Mouse (Mus musculus): Measurements from ENCODE around the gene Nup153. TPM values are rescaled to one million over a fixed set of nuclear protein-coding genes. Genes with fewer than 3 reads are reported as not detected.

Nup153 gene
- polyA plus RNA-seq, 1 experiment, result 11.6 TPM

GRCm38 (mm10) chr13:46701486-46701885 lies 26.3 kb downstream of the Nup153 start:
- H3K4me2 ChIP-seq (ENCODE audit: low read depth), result no peak overlapping the region
- TF ChIP-seq CEBPB (IDR thresholded peaks at IDR 0.05; ENCODE audit: insufficient read depth, poor library complexity, severe bottlenecking) (no peak), REST (IDR thresholded peaks at IDR 0.05; ENCODE audit: insufficient read depth, insufficient read length) (no peak), MAX (IDR thresholded peaks at IDR 0.05; ENCODE audit: low read depth) (no peak), MYOG (IDR thresholded peaks at IDR 0.05; ENCODE audit: control insufficient read depth in 1 of 3, insufficient read depth in 1 of 3, insufficient read length in 2 of 3, low read depth in 2 of 3) (no peak), USF1 (IDR thresholded peaks at IDR 0.05; ENCODE audit: low read depth) (no peak), SRF (IDR thresholded peaks at IDR 0.05; ENCODE audit: control insufficient read depth, insufficient read length, low read depth) (no peak), E2F4 (IDR thresholded peaks at IDR 0.05; ENCODE audit: insufficient read depth) (no peak)
- peaks cover 42% of the 10 kb centered on the region for H3K36me3 ChIP-seq (ENCODE audit: control insufficient read depth, insufficient read depth)
- H3K79me2 ChIP-seq (ENCODE audit: control insufficient read depth, insufficient read depth), result peaks cover 43% of the 10 kb centered on the region
- H3ac ChIP-seq (ENCODE audit: control insufficient read depth, insufficient read length), result no peak overlapping the region
- H3K27me3 ChIP-seq (ENCODE audit: control insufficient read depth, insufficient read depth, insufficient read length), result no peaks in the 10 kb centered on the region
- H3K4me3 ChIP-seq, result no peak overlapping the region

- H3K4me2 ChIP-seq (ENCODE audit: low read depth), result no peak overlapping the region
- peaks cover 39% of the 10 kb centered on the region for H3K36me3 ChIP-seq (ENCODE audit: control insufficient read depth, insufficient read depth)
- no peak overlapping the region for H3K4me3 ChIP-seq
- TF ChIP-seq SRF (IDR thresholded peaks at IDR 0.05; ENCODE audit: control insufficient read depth, insufficient read length, low read depth) (no peak), USF1 (IDR thresholded peaks at IDR 0.05; ENCODE audit: low read depth) (no peak), MAX (IDR thresholded peaks at IDR 0.05; ENCODE audit: low read depth) (no peak), MYOG (IDR thresholded peaks at IDR 0.05; ENCODE audit: control insufficient read depth in 1 of 3, insufficient read depth in 1 of 3, insufficient read length in 2 of 3, low read depth in 2 of 3) (no peak), TCF3 (IDR thresholded peaks at IDR 0.05; ENCODE audit: insufficient read length, low read depth) (no peak), MYOD1 (IDR thresholded peaks at IDR 0.05; ENCODE audit: control insufficient read depth in 1 of 3, insufficient read length in 2 of 3, low read depth in 2 of 3) (no peak), E2F4 (IDR thresholded peaks at IDR 0.05; ENCODE audit: insufficient read depth) (no peak), REST (IDR thresholded peaks at IDR 0.05; ENCODE audit: insufficient read depth, insufficient read length) (no peak), POLR2A (IDR thresholded peaks at IDR 0.05; ENCODE audit: insufficient read length, low read depth) (no peak), TCF12 (IDR thresholded peaks at IDR 0.05; ENCODE audit: insufficient read depth, poor library complexity, severe bottlenecking) (no peak), CEBPB (IDR thresholded peaks at IDR 0.05; ENCODE audit: insufficient read depth, poor library complexity, severe bottlenecking) (no peak), POLR2AphosphoS2 (IDR thresholded peaks at IDR 0.05; ENCODE audit: insufficient read length, low read depth) (no peak)
- no peaks in the 10 kb centered on the region for H3K27me3 ChIP-seq (ENCODE audit: control insufficient read depth, insufficient read depth, insufficient read length)
- H3K79me2 ChIP-seq (ENCODE audit: control insufficient read depth, insufficient read depth), result peaks cover 36% of the 10 kb centered on the region
- H3ac ChIP-seq (ENCODE audit: control insufficient read depth, insufficient read length), result no peak overlapping the region
These were observed 28.4 kb downstream of the Nup153 start for GRCm38 (mm10) chr13:46699372-46699771.

- no peak overlapping the region for H3K4me3 ChIP-seq
These were observed 31.0 kb downstream of the Nup153 start for GRCm38 (mm10) chr13:46696788-46697187.

GRCm38 (mm10) chr13:46695932-46696331 lies 31.8 kb downstream of the Nup153 start:
- no peak overlapping the region for H3ac ChIP-seq (ENCODE audit: control insufficient read depth, insufficient read length)
- no peaks in the 10 kb centered on the region for H3K27me3 ChIP-seq (ENCODE audit: control insufficient read depth, insufficient read depth, insufficient read length)
- TF ChIP-seq CEBPB (IDR thresholded peaks at IDR 0.05; ENCODE audit: insufficient read depth, poor library complexity, severe bottlenecking), result no peak
- TF ChIP-seq POLR2A (IDR thresholded peaks at IDR 0.05; ENCODE audit: insufficient read length, low read depth), result no peak
- TF ChIP-seq USF1 (IDR thresholded peaks at IDR 0.05; ENCODE audit: low read depth), result no peak
- no peak for TF ChIP-seq TCF12 (IDR thresholded peaks at IDR 0.05; ENCODE audit: insufficient read depth, poor library complexity, severe bottlenecking)
- H3K79me2 ChIP-seq (ENCODE audit: control insufficient read depth, insufficient read depth), result peaks cover 24% of the 10 kb centered on the region
- H3K36me3 ChIP-seq (ENCODE audit: control insufficient read depth, insufficient read depth), result peaks cover 32% of the 10 kb centered on the region
- no peak overlapping the region for H3K4me2 ChIP-seq (ENCODE audit: low read depth)
- H3K4me3 ChIP-seq, result no peak overlapping the region

More at GRCm38 (mm10) chr13:46696788-46697187, 31.0 kb downstream of the Nup153 start:
- Histone ChIP-seq H3K4me2 (ENCODE audit: low read depth) (no peak overlapping the region), H3K79me2 (ENCODE audit: control insufficient read depth, insufficient read depth) (peaks cover 17% of the 10 kb centered on the region), H3ac (ENCODE audit: control insufficient read depth, insufficient read length) (no peak overlapping the region), H3K36me3 (ENCODE audit: control insufficient read depth, insufficient read depth) (peaks cover 32% of the 10 kb centered on the region), H3K27me3 (ENCODE audit: control insufficient read depth, insufficient read depth, insufficient read length) (no peaks in the 10 kb centered on the region)
- TF ChIP-seq MAX (IDR thresholded peaks at IDR 0.05; ENCODE audit: low read depth) (no peak), E2F4 (IDR thresholded peaks at IDR 0.05; ENCODE audit: insufficient read depth) (no peak), POLR2A (IDR thresholded peaks at IDR 0.05; ENCODE audit: insufficient read length, low read depth) (no peak), TCF12 (IDR thresholded peaks at IDR 0.05; ENCODE audit: insufficient read depth, poor library complexity, severe bottlenecking) (no peak), SRF (IDR thresholded peaks at IDR 0.05; ENCODE audit: control insufficient read depth, insufficient read length, low read depth) (no peak), CEBPB (IDR thresholded peaks at IDR 0.05; ENCODE audit: insufficient read depth, poor library complexity, severe bottlenecking) (no peak), POLR2AphosphoS2 (IDR thresholded peaks at IDR 0.05; ENCODE audit: insufficient read length, low read depth) (no peak), MYOD1 (IDR thresholded peaks at IDR 0.05; ENCODE audit: control insufficient read depth in 1 of 3, insufficient read length in 2 of 3, low read depth in 2 of 3) (no peak), USF1 (IDR thresholded peaks at IDR 0.05; ENCODE audit: low read depth) (no peak), REST (IDR thresholded peaks at IDR 0.05; ENCODE audit: insufficient read depth, insufficient read length) (no peak), TCF3 (IDR thresholded peaks at IDR 0.05; ENCODE audit: insufficient read length, low read depth) (no peak), MYOG (IDR thresholded peaks at IDR 0.05; ENCODE audit: control insufficient read depth in 1 of 3, insufficient read depth in 1 of 3, insufficient read length in 2 of 3, low read depth in 2 of 3) (no peak)

- no peak overlapping the region for H3ac ChIP-seq (ENCODE audit: control insufficient read depth, insufficient read length)
- H3K79me2 ChIP-seq (ENCODE audit: control insufficient read depth, insufficient read depth), result peaks cover 29% of the 10 kb centered on the region
- H3K4me2 ChIP-seq (ENCODE audit: low read depth), result no peak overlapping the region
- no peaks in the 10 kb centered on the region for H3K27me3 ChIP-seq (ENCODE audit: control insufficient read depth, insufficient read depth, insufficient read length)
- no peak for TF ChIP-seq CEBPB (IDR thresholded peaks at IDR 0.05; ENCODE audit: insufficient read depth, poor library complexity, severe bottlenecking)
- no peak for TF ChIP-seq MAX (IDR thresholded peaks at IDR 0.05; ENCODE audit: low read depth)
- TF ChIP-seq USF1 (IDR thresholded peaks at IDR 0.05; ENCODE audit: low read depth), result no peak
- TF ChIP-seq TCF3 (IDR thresholded peaks at IDR 0.05; ENCODE audit: insufficient read length, low read depth), result no peak
- no peak for TF ChIP-seq E2F4 (IDR thresholded peaks at IDR 0.05; ENCODE audit: insufficient read depth)
- no peak for TF ChIP-seq MYOG (IDR thresholded peaks at IDR 0.05; ENCODE audit: control insufficient read depth in 1 of 3, insufficient read depth in 1 of 3, insufficient read length in 2 of 3, low read depth in 2 of 3)
- no peak for TF ChIP-seq POLR2AphosphoS2 (IDR thresholded peaks at IDR 0.05; ENCODE audit: insufficient read length, low read depth)
- no peak for TF ChIP-seq SRF (IDR thresholded peaks at IDR 0.05; ENCODE audit: control insufficient read depth, insufficient read length, low read depth)
- no peak for TF ChIP-seq MYOD1 (IDR thresholded peaks at IDR 0.05; ENCODE audit: control insufficient read depth in 1 of 3, insufficient read length in 2 of 3, low read depth in 2 of 3)
- TF ChIP-seq POLR2A (IDR thresholded peaks at IDR 0.05; ENCODE audit: insufficient read length, low read depth), result no peak
- TF ChIP-seq REST (IDR thresholded peaks at IDR 0.05; ENCODE audit: insufficient read depth, insufficient read length), result no peak
- TF ChIP-seq TCF12 (IDR thresholded peaks at IDR 0.05; ENCODE audit: insufficient read depth, poor library complexity, severe bottlenecking), result no peak
- no peak overlapping the region for H3K4me3 ChIP-seq
- H3K36me3 ChIP-seq (ENCODE audit: control insufficient read depth, insufficient read depth), result peaks cover 33% of the 10 kb centered on the region
These were observed 32.3 kb downstream of the Nup153 start for GRCm38 (mm10) chr13:46695296-46695908.

Data from myocyte (in vitro differentiated cells).